Mouse (Mus musculus): ENCODE results near the gene Gm5148. TPM values are rescaled to one million over a fixed set of nuclear protein-coding genes. Genes with fewer than 3 reads are reported as not detected.

Gene Gm5148
- polyA plus RNA-seq, 1 experiment: 5.8 TPM

DNA sequence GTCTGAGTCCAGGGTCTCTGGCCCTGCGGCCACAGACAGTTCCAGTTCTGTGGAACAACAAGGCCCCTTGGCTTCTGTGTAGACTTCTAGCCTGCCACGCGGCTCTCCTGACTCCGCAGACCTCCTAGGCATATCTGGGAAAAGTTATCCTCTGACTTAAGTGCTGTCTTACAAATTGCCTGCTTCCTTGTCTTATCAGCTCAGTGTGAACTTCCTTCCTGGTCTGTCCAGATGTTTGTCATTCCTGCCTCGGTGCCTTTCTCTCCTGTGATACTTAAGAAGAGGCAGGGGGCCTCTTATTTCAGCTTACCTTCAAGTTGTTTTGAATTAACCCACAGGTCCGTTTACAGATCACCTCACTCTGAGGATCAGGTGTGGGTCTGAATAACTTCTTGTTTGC, 18.9 kb downstream of the Gm5148 start:
- no peak for TF ChIP-seq FOSL1 (IDR thresholded peaks at IDR 0.05; ENCODE audit: insufficient read depth, low read length, poor library complexity, severe bottlenecking)
- no peak for TF ChIP-seq MYOG (IDR thresholded peaks at IDR 0.05; ENCODE audit: control insufficient read depth, extremely low read depth, insufficient read length)
- TF ChIP-seq USF1 (IDR thresholded peaks at IDR 0.05; ENCODE audit: low read depth): no peak
- TF ChIP-seq CTCF (IDR thresholded peaks at IDR 0.05; ENCODE audit: control insufficient read depth, insufficient read depth, insufficient read length): no peak
- no peak for TF ChIP-seq CEBPB (IDR thresholded peaks at IDR 0.05; ENCODE audit: low read depth)
- TF ChIP-seq MYOD1 (IDR thresholded peaks at IDR 0.05; ENCODE audit: control insufficient read depth, insufficient read length, low read depth): no peak
- no peak for TF ChIP-seq MAX (IDR thresholded peaks at IDR 0.05)
- Histone ChIP-seq H3K36me3 (ENCODE audit: control insufficient read depth, insufficient read depth) (no peaks in the 10 kb centered on the region), H3K4me3 (ENCODE audit: insufficient read depth, poor library complexity, severe bottlenecking) (no peak overlapping the region)

DNA sequence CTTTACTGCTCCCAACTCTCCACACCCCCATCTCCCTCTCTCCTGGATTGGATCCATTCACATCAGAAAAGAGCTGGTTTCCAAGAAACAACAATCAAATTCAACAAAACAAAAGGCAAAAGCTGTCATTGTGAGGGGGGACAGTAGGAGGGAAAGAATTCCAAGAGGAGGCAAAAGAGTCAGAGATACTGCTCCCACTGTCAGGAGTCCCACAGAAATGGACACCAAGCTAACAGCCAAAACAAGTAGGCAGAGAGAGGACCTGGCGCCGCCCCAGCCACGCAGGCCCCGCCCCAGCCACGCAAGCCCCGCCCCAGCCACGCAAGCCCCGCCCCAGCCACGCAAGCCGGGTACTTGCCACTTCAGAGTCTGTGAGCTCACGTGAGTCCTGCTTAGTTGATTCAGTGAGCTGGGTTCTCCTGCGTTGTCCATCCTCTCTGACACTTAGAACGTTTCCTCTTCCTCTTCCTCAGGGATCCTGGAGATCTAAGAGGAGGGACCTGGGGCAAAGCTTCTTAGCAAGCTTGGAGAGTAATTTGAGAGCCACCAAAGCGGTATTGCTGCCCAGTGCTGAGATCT, 19.5 kb downstream of the Gm5148 start:
- Histone ChIP-seq H3K27me3 (ENCODE audit: control insufficient read depth, insufficient read depth, insufficient read length) (no peaks in the 10 kb centered on the region), H3K4me3 (ENCODE audit: insufficient read depth, poor library complexity, severe bottlenecking) (no peak overlapping the region), H3ac (ENCODE audit: control insufficient read depth, insufficient read length, low read depth) (no peak overlapping the region), H3K79me2 (ENCODE audit: control insufficient read depth, insufficient read depth) (no peaks in the 10 kb centered on the region), H3K79me3 (ENCODE audit: low read depth) (no peaks in the 10 kb centered on the region), H3K36me3 (ENCODE audit: control insufficient read depth, insufficient read depth) (no peaks in the 10 kb centered on the region)
- TF ChIP-seq USF1 (IDR thresholded peaks at IDR 0.05; ENCODE audit: low read depth) (no peak), MYOG (IDR thresholded peaks at IDR 0.05; ENCODE audit: control insufficient read depth, extremely low read depth, insufficient read length) (no peak), FOSL1 (IDR thresholded peaks at IDR 0.05; ENCODE audit: insufficient read depth, low read length, poor library complexity, severe bottlenecking) (no peak), MAX (IDR thresholded peaks at IDR 0.05) (no peak), MYOD1 (IDR thresholded peaks at IDR 0.05; ENCODE audit: control insufficient read depth, insufficient read length, low read depth) (no peak), CEBPB (IDR thresholded peaks at IDR 0.05; ENCODE audit: low read depth) (no peak), CTCF (IDR thresholded peaks at IDR 0.05; ENCODE audit: control insufficient read depth, insufficient read depth, insufficient read length) (no peak)

More for the DNA sequence above, 18.9 kb downstream of the Gm5148 start:
- Histone ChIP-seq H3K79me2 (ENCODE audit: control insufficient read depth, insufficient read depth) (no peaks in the 10 kb centered on the region), H3K27me3 (ENCODE audit: control insufficient read depth, insufficient read depth, insufficient read length) (no peaks in the 10 kb centered on the region), H3ac (ENCODE audit: control insufficient read depth, insufficient read length, low read depth) (no peak overlapping the region), H3K79me3 (ENCODE audit: low read depth) (no peaks in the 10 kb centered on the region)

DNA sequence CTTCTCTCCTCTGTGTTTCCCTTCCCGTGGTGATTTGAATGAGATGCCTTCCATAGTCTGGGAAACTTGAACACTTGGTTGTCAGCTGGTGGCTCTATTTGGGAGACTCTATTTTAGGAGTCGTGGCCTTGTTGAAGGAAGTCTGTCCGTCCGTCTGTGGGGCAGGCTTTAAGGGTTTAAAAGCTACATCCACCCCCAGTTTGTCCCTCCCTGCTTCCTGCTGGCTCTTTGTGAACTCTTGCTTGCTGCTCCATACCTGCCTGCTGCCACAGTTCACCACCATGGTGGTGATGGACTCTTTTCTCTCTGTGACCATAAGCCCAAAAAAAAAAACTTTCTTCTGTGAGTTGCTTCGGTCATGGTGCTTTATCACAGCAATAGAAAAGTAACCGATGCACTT, 21.2 kb downstream of the Gm5148 start:
- Histone ChIP-seq H3K36me3 (ENCODE audit: control insufficient read depth, insufficient read depth) (no peaks in the 10 kb centered on the region), H3K4me3 (ENCODE audit: insufficient read depth, poor library complexity, severe bottlenecking) (no peak overlapping the region), H3K79me3 (ENCODE audit: low read depth) (no peaks in the 10 kb centered on the region), H3K79me2 (ENCODE audit: control insufficient read depth, insufficient read depth) (no peaks in the 10 kb centered on the region), H3ac (ENCODE audit: control insufficient read depth, insufficient read length, low read depth) (no peak overlapping the region), H3K27me3 (ENCODE audit: control insufficient read depth, insufficient read depth, insufficient read length) (no peaks in the 10 kb centered on the region)
- no peak for TF ChIP-seq MYOG (IDR thresholded peaks at IDR 0.05; ENCODE audit: control insufficient read depth, extremely low read depth, insufficient read length)
- no peak for TF ChIP-seq MYOD1 (IDR thresholded peaks at IDR 0.05; ENCODE audit: control insufficient read depth, insufficient read length, low read depth)
- no peak for TF ChIP-seq MAX (IDR thresholded peaks at IDR 0.05)
- TF ChIP-seq CEBPB (IDR thresholded peaks at IDR 0.05; ENCODE audit: low read depth): no peak
- no peak for TF ChIP-seq USF1 (IDR thresholded peaks at IDR 0.05; ENCODE audit: low read depth)
- no peak for TF ChIP-seq FOSL1 (IDR thresholded peaks at IDR 0.05; ENCODE audit: insufficient read depth, low read length, poor library complexity, severe bottlenecking)
- no peak for TF ChIP-seq CTCF (IDR thresholded peaks at IDR 0.05; ENCODE audit: control insufficient read depth, insufficient read depth, insufficient read length)

DNA sequence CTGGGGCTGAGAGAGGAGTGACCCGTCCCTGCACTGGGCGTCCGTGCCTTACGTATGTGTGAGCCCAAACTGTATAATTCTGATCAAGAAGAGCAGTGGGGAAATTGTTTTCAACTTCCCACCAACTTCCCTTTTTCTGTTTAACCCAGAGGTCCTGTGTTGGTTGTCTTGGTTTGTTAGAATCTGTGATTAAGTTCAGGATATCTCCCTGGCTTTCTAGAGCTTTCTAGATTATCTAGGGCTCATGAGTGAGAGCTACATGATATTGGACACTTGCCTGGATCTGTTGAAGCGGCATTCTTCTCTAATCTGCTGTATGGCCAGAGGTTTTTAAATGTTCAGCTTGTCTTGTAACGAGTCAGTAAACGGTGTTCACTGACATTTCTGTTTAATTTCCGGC, 30.7 kb downstream of the Gm5148 start:
- TF ChIP-seq MYOD1 (IDR thresholded peaks at IDR 0.05; ENCODE audit: control insufficient read depth, insufficient read length, low read depth) (no peak), USF1 (IDR thresholded peaks at IDR 0.05; ENCODE audit: low read depth) (no peak), CTCF (IDR thresholded peaks at IDR 0.05; ENCODE audit: control insufficient read depth, insufficient read depth, insufficient read length) (no peak), FOSL1 (IDR thresholded peaks at IDR 0.05; ENCODE audit: insufficient read depth, low read length, poor library complexity, severe bottlenecking) (no peak), MAX (IDR thresholded peaks at IDR 0.05) (no peak), MYOG (IDR thresholded peaks at IDR 0.05; ENCODE audit: control insufficient read depth, extremely low read depth, insufficient read length) (no peak), CEBPB (IDR thresholded peaks at IDR 0.05; ENCODE audit: low read depth) (no peak)
- Histone ChIP-seq H3ac (ENCODE audit: control insufficient read depth, insufficient read length, low read depth) (no peak overlapping the region), H3K4me3 (ENCODE audit: insufficient read depth, poor library complexity, severe bottlenecking) (no peak overlapping the region), H3K79me2 (ENCODE audit: control insufficient read depth, insufficient read depth) (no peaks in the 10 kb centered on the region), H3K36me3 (ENCODE audit: control insufficient read depth, insufficient read depth) (no peaks in the 10 kb centered on the region), H3K79me3 (ENCODE audit: low read depth) (no peaks in the 10 kb centered on the region), H3K27me3 (ENCODE audit: control insufficient read depth, insufficient read depth, insufficient read length) (no peaks in the 10 kb centered on the region)

DNA sequence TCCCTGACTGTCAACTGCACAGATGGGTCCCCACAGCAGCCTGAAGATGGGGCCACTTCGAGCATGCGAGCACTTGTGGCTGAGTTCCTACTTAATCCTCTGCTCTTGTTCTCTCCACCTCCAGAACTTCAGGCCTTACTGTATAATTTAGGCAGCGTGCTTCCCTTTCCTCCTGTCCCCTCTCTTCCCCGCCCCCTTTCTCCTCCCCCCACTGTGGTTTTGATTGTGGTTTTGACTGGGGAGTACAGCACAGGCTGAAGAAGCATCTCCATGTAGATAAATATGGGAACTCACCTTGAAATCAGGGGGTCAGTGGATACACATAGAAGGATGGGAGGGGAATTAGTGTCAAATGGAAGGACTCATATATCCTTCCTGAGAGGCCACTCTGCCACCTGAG, 31.3 kb downstream of the Gm5148 start:
- no peaks in the 10 kb centered on the region for H3K36me3 ChIP-seq (ENCODE audit: control insufficient read depth, insufficient read depth)
- no peaks in the 10 kb centered on the region for H3K79me3 ChIP-seq (ENCODE audit: low read depth)
- no peak overlapping the region for H3ac ChIP-seq (ENCODE audit: control insufficient read depth, insufficient read length, low read depth)
- H3K4me3 ChIP-seq (ENCODE audit: insufficient read depth, poor library complexity, severe bottlenecking): no peak overlapping the region
- H3K27me3 ChIP-seq (ENCODE audit: control insufficient read depth, insufficient read depth, insufficient read length): no peaks in the 10 kb centered on the region
- TF ChIP-seq CTCF (IDR thresholded peaks at IDR 0.05; ENCODE audit: control insufficient read depth, insufficient read depth, insufficient read length): no peak
- no peak for TF ChIP-seq USF1 (IDR thresholded peaks at IDR 0.05; ENCODE audit: low read depth)
- no peak for TF ChIP-seq MAX (IDR thresholded peaks at IDR 0.05)
- no peak for TF ChIP-seq FOSL1 (IDR thresholded peaks at IDR 0.05; ENCODE audit: insufficient read depth, low read length, poor library complexity, severe bottlenecking)
- TF ChIP-seq CEBPB (IDR thresholded peaks at IDR 0.05; ENCODE audit: low read depth): no peak
- H3K79me2 ChIP-seq (ENCODE audit: control insufficient read depth, insufficient read depth): no peaks in the 10 kb centered on the region

Measured in C2C12 (cell line).